Comparison of ENCODE assay signal across 17 mouse cellular contexts in genomic region chr15:25026351-25026750, GRCm38 (mm10).
A peak's percentile ranks its signal among the peaks of the same experiment; 100 is the strongest.
DNase-seq lines count a peak whose midpoint lies in the region; ATAC-seq and TF ChIP-seq lines count a peak whose summit lies in the region.
"Had no signal": no experiment of that assay in that cellular context is flagged by ENCODE, and none has a peak within 500 bp of the region (broad histone marks: within the 10 kb centered on the region; RNA-seq: fewer than 3 reads in every experiment).

No protein-coding gene starts in this region.

- H3K4me3 ChIP-seq in hindbrain, embryonic 10.5 days: peak overlapping the region; percentile 42; the same call in 1 of the 2 replicates
- H3K4me3 ChIP-seq in midbrain, embryonic 11.5 days (ENCODE audit: low read depth, low read length): no peak overlapping the region
- H3K4me3 ChIP-seq in neural tube, embryonic 14.5 days (ENCODE audit: low read depth, low read length): peak overlapping the region; percentile 30; the same call in 1 of the 2 replicates
- H3K4me3 ChIP-seq in gastrocnemius, adult 2 months: no peak overlapping the region

- no peak overlapping the region; the same call in 1 of the 2 replicates for H3K4me2 ChIP-seq in midbrain, embryonic 11.5 days
- peak overlapping the region; percentile 55 for H3K4me2 ChIP-seq in neural tube, embryonic 14.5 days (ENCODE audit: low read depth, low read length)

- H3K27me3 ChIP-seq in hindbrain, embryonic 10.5 days (ENCODE audit: insufficient read depth, poor library complexity, severe bottlenecking): no peaks in the 10 kb centered on the region
- H3K27me3 ChIP-seq in midbrain, embryonic 11.5 days (ENCODE audit: control insufficient read depth, insufficient read depth, low read length): no peaks in the 10 kb centered on the region
- H3K27me3 ChIP-seq in neural tube, embryonic 14.5 days (ENCODE audit: control insufficient read depth, insufficient read depth, low read length): no peaks in the 10 kb centered on the region
- H3K27me3 ChIP-seq: embryonic facial prominence, embryonic 12.5 days; heart, embryonic 15.5 days had no signal

- no peak for TF ChIP-seq CTCF in gastrocnemius, adult 2 months (IDR thresholded peaks at IDR 0.05)

- intact Hi-C loops in gastrocnemius, adult 2 months (cut with DNase I): no loop called here

- no peak overlapping the region for H3K9ac ChIP-seq in midbrain, embryonic 11.5 days (ENCODE audit: low read length)
- peak overlapping the region; percentile 46 for H3K9ac ChIP-seq in neural tube, embryonic 14.5 days (replicated peaks; ENCODE audit: low read depth, low read length)
- H3K9ac ChIP-seq: heart, embryonic 15.5 days; lung, embryonic 14.5 days had no signal

- H3K9me3 ChIP-seq in hindbrain, embryonic 10.5 days: no peaks in the 10 kb centered on the region
- no peaks in the 10 kb centered on the region for H3K9me3 ChIP-seq in midbrain, embryonic 11.5 days (ENCODE audit: control insufficient read depth, low read length)
- no peaks in the 10 kb centered on the region for H3K9me3 ChIP-seq in neural tube, embryonic 14.5 days (ENCODE audit: control insufficient read depth, low read length)
- H3K9me3 ChIP-seq: embryonic facial prominence, embryonic 12.5 days; heart, embryonic 15.5 days had no signal

- ATAC-seq in midbrain, embryonic 11.5 days (ENCODE audit: low FRiP score): peak; percentile 58
- no peak for ATAC-seq in neural tube, embryonic 14.5 days (ENCODE audit: low read depth)
- ATAC-seq: inflammation-experienced regulatory T-cells, adult 6 months had no signal

- DNase-seq in retina, postnatal 1 day: peak; percentile 11
- no peak for DNase-seq in retina, embryonic 14.5 days (ENCODE audit: low spot score)
- no peak for DNase-seq in hindbrain, embryonic 10.5 days (ENCODE audit: low spot score)
- no peak for DNase-seq in midbrain, embryonic 11.5 days (ENCODE audit: low spot score, missing footprints)
- no peak for DNase-seq in gastrocnemius, adult 2 months
- no peak for DNase-seq in ovary, postnatal 14 days (ENCODE audit: low spot score)
- DNase-seq in adrenal gland, adult (ENCODE audit: inconsistent age in 2 of 2, low spot score in 1 of 2): no peak
- DNase-seq: adrenal gland, adult 2 months; cerebellum, adult 11-12 months; gastrocnemius, postnatal 25 days; thymus, postnatal 25 days had no signal

- H3K27ac ChIP-seq in hindbrain, embryonic 10.5 days: peak overlapping the region; percentile 40; the same call in 1 of the 2 replicates
- no peak overlapping the region for H3K27ac ChIP-seq in midbrain, embryonic 11.5 days (ENCODE audit: low read depth, low read length)
- peak overlapping the region; percentile 87 for H3K27ac ChIP-seq in neural tube, embryonic 14.5 days (ENCODE audit: low read depth, low read length)
- no peak overlapping the region for H3K27ac ChIP-seq in gastrocnemius, adult 2 months
- H3K27ac ChIP-seq: embryonic facial prominence, embryonic 12.5 days; heart, embryonic 15.5 days; macrophage had no signal

- no peaks in the 10 kb centered on the region for H3K36me3 ChIP-seq in hindbrain, embryonic 10.5 days
- no peaks in the 10 kb centered on the region for H3K36me3 ChIP-seq in midbrain, embryonic 11.5 days (ENCODE audit: control insufficient read depth, insufficient read depth, low read length)
- H3K36me3 ChIP-seq in neural tube, embryonic 14.5 days (ENCODE audit: control insufficient read depth, insufficient read depth, low read length): no peaks in the 10 kb centered on the region
- H3K36me3 ChIP-seq: embryonic facial prominence, embryonic 12.5 days; heart, embryonic 15.5 days had no signal

- peaks cover 17% of the 10 kb centered on the region for H3K4me1 ChIP-seq in hindbrain, embryonic 10.5 days (replicated peaks)
- H3K4me1 ChIP-seq in midbrain, embryonic 11.5 days (ENCODE audit: control insufficient read depth, insufficient read depth, low read length): peaks cover 6% of the 10 kb centered on the region; the same call in 1 of the 2 replicates
- peaks cover 10% of the 10 kb centered on the region; the same call in 1 of the 2 replicates for H3K4me1 ChIP-seq in neural tube, embryonic 14.5 days (ENCODE audit: control insufficient read depth, insufficient read depth, low read length)
- H3K4me1 ChIP-seq: embryonic facial prominence, embryonic 12.5 days; heart, embryonic 15.5 days had no signal

- 48% methylated on average over 8 of the region's 8 CpGs for WGBS in hindbrain, embryonic 10.5 days
- 28% methylated on average over 8 of the region's 8 CpGs for WGBS in midbrain, embryonic 11.5 days
- WGBS in neural tube, embryonic 14.5 days: 23% methylated on average over 8 of the region's 8 CpGs

Comparison
In these comparisons a context has a peak if more than half of its experiments do, and no peak if none do; other contexts are left out.
1. H3K27ac ChIP-seq: peak in hindbrain, embryonic 10.5 days (single experiment) and neural tube, embryonic 14.5 days (single experiment); none in midbrain, embryonic 11.5 days (single experiment) and gastrocnemius, adult 2 months (single experiment).
2. H3K4me3 ChIP-seq: peak in hindbrain, embryonic 10.5 days (single experiment) and neural tube, embryonic 14.5 days (single experiment); none in midbrain, embryonic 11.5 days (single experiment) and gastrocnemius, adult 2 months (single experiment).